Mouse (Mus musculus) fibroblast of lung, adult 2 months (primary cell): ENCODE measurements around the gene Slc7a7.

ENCODE experiments used
- DNase-seq: peaks from one replicate; pipeline ENCODE4 v3.0.0-alpha.2; 2011; ENCODE audit warnings: low read depth

Slc7a7 gene

DNA sequence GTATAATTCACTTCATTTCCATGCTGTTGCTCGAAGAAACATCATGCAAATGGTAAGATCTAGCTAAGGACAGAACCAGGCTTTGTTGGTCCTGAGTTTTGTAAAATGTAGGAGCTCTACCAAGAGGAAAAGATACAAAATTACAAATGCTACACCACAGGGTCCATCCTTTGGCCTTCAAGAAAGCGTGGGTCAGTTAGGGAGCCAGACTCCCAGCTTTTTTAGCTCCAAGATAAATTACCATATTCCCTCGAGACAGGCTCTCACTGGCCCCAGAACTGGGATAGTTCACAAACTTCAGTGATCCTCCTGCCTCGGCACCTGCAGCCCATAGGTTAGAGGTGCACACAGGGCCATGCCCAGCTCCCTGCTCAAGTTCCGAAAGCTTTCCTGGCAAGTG, 93.1 kb downstream of the Slc7a7 start:
- DNase-seq, result no peak

DNA sequence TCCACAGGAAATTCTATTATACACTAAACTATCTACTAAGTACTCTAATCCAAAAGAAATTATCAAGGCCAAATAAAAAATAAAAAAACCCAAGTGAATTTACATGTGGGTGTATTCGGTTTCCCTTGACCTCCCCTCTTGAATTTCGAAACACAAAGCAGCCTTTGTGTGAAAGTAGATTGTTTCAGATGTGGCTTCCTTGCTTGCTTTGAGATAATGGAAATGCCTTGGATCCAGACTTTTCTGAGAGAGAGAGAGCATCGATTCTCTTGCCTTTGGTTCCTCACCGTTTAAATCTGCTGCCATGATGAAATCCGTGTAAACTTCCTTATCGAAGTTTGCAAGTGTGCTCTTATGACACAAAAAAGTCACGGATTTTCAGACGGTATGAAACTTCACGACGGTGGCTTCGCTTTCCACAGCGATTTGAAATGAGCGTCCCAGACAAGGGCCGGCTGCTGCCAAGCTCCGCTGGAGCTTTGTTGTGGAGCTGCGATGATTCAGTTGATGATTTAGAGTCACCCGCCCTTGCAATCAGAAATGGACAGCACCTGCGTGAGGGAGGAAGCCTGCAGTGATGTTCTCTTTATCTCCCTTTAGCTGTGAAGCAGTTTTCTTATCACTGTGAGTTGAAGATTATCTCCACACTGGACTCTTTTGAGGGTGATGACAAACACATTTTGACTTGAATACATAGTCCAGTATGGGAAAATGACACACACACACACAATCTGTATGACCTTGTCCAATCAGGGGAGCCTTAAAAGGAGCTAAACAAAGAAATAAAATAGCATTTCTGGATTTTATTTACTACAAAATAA, 95.8 kb downstream of the Slc7a7 start:
- DNase-seq, result no peak
